Mouse (Mus musculus): ENCODE results near the gene Tmem69. TPM values are rescaled to one million over a fixed set of nuclear protein-coding genes. Genes with fewer than 3 reads are reported as not detected.

The Tmem69 gene
- polyA plus RNA-seq, 1 experiment from 2014 or later, result 38.1 TPM

Other genes with a start within 250 kb of the Tmem69 start
- gene Mast2, start 91.8 kb downstream of the Tmem69 start, polyA plus RNA-seq (2014; fragmentation: Nextera tagmentation; extraction: Ambion mirVana), result 31.9 and 59.0 TPM in 2 replicates
- gene Ipp, start 48.4 kb downstream of the Tmem69 start, polyA plus RNA-seq (2014; fragmentation: Nextera tagmentation; extraction: Ambion mirVana), result 5.5 and 5.6 TPM in 2 replicates
- 35.9 and 36.0 TPM in 2 replicates for gene Gpbp1l1, start 1.7 kb upstream of the Tmem69 start, polyA plus RNA-seq (2014; fragmentation: Nextera tagmentation; extraction: Ambion mirVana)
- gene Ccdc17, start 40.7 kb upstream of the Tmem69 start, polyA plus RNA-seq (2014; fragmentation: Nextera tagmentation; extraction: Ambion mirVana), result 2.8 and 2.9 TPM in 2 replicates
- gene Nasp, start 72.0 kb upstream of the Tmem69 start, polyA plus RNA-seq (2014; fragmentation: Nextera tagmentation; extraction: Ambion mirVana), result 270 and 283 TPM in 2 replicates
- gene Akr1a1, start 95.7 kb upstream of the Tmem69 start, polyA plus RNA-seq (2014; fragmentation: Nextera tagmentation; extraction: Ambion mirVana), result 600 and 609 TPM in 2 replicates
- 985 and 989 TPM in 2 replicates for gene Prdx1, start 129.6 kb upstream of the Tmem69 start, polyA plus RNA-seq (2014; fragmentation: Nextera tagmentation; extraction: Ambion mirVana)
- gene Mmachc, start 152.5 kb upstream of the Tmem69 start, polyA plus RNA-seq (2014; fragmentation: Nextera tagmentation; extraction: Ambion mirVana), result 23.3 and 30.9 TPM in 2 replicates
- 28.5 and 34.1 TPM in 2 replicates for gene Ccdc163, start 152.6 kb upstream of the Tmem69 start, polyA plus RNA-seq (2014; fragmentation: Nextera tagmentation; extraction: Ambion mirVana)
- 5.9 and 7.7 TPM in 2 replicates for gene Tesk2, start 165.0 kb upstream of the Tmem69 start, polyA plus RNA-seq (2014; fragmentation: Nextera tagmentation; extraction: Ambion mirVana)